Mouse (Mus musculus) stomach, embryonic 16.5 days (tissue): ENCODE results near the gene Ccdc32. TPM values are rescaled to one million over a fixed set of nuclear protein-coding genes. Genes with fewer than 3 reads are reported as not detected.
A peak's percentile ranks its signal among the peaks of the same experiment; 100 is the strongest.

Experiments used
- ATAC-seq: fragments of 200-750 bp; cut with Nextera tagmentation; 2 replicates; pipeline ENCODE4 v1.8.0; 2017; ENCODE audit warnings: moderate number of reproducible peaks, moderate TSS enrichment; ENCODE audit not compliant: insufficient read depth, low FRiP score
- H3K27ac ChIP-seq: fragments of 300-500 bp; sonication (generic); 2 replicates; pipeline ENCODE4 v1.5.1; 2014; ENCODE audit warnings: low read length
- H3K27me3 ChIP-seq: fragments of 300-500 bp; sonication (generic); 2 replicates; pipeline ENCODE4 v1.6.1; 2014; ENCODE audit warnings: low read length, control low read depth, mixed read lengths; ENCODE audit not compliant: control insufficient read depth, insufficient read depth
- H3K36me3 ChIP-seq: fragments of 300-500 bp; sonication (generic); 2 replicates; pipeline ENCODE4 v1.6.1; 2014; ENCODE audit warnings: low read length; ENCODE audit not compliant: control insufficient read depth, insufficient read depth
- H3K4me1 ChIP-seq: fragments of 300-500 bp; sonication (generic); 2 replicates; pipeline ENCODE4 v1.6.1; 2014; ENCODE audit warnings: low read length, control low read depth, mixed read lengths; ENCODE audit not compliant: control insufficient read depth, insufficient read depth
- H3K4me2 ChIP-seq: fragments of 300-500 bp; sonication (generic); 2 replicates; pipeline ENCODE4 v1.6.1; 2014; ENCODE audit warnings: low read depth, low read length, mixed read lengths
- H3K4me3 ChIP-seq: fragments of 300-500 bp; sonication (generic); replicated peaks from 2 replicates; pipeline ENCODE4 v1.5.1; 2014; ENCODE audit warnings: mild to moderate bottlenecking, low read length
- H3K9ac ChIP-seq: fragments of 300-500 bp; sonication (generic); 2 replicates; pipeline ENCODE4 v1.6.1; 2014; ENCODE audit warnings: low read length
- H3K9me3 ChIP-seq: fragments of 300-500 bp; sonication (generic); replicated peaks from 2 replicates; pipeline ENCODE4 v1.6.1; 2016; ENCODE audit warnings: low read length, control low read depth; ENCODE audit not compliant: control insufficient read depth
- WGBS: fragments of 180-500 bp; shearing (Covaris S2); extraction: QIAGEN DNeasy Blood & Tissue Kit; methylation state at CpG from one replicate; pipeline ENCODE4 v1.1.7; 2014; 5-methylcytosine and 5-hydroxymethylcytosine counted together
- polyA plus RNA-seq: library from polyadenylated mRNA; unstranded; fragments of >200 nt; fragmentation: Nextera tagmentation; extraction: Ambion mirVana; gene quantifications from 2 replicates; pipeline ENCODE4 v1.2.1, GENCODE M21; 2015

Ccdc32 gene
- polyA plus RNA-seq, 1 experiment from 2014 or later = 24.0 TPM

- H3K27me3 ChIP-seq = peaks cover 26% of the 10 kb centered on the region
- H3K36me3 ChIP-seq = no peaks in the 10 kb centered on the region
- H3K9ac ChIP-seq = peak overlapping the region; percentile 68; the same call in 1 of the 2 replicates
- peak overlapping the region; percentile 86 for H3K4me2 ChIP-seq
- WGBS = 2% methylated on average over 33 of the region's 33 CpGs
- ATAC-seq = peak; percentile 70
- H3K4me3 ChIP-seq = peak overlapping the region; percentile 45
- no peaks in the 10 kb centered on the region for H3K9me3 ChIP-seq
- peaks cover 8% of the 10 kb centered on the region; the same call in 1 of the 2 replicates for H3K4me1 ChIP-seq
- no peak overlapping the region for H3K27ac ChIP-seq
Observed at GRCm38 (mm10) chr2:118972687-118973376, 56.4 kb downstream of the Ccdc32 start.

- peaks cover 18% of the 10 kb centered on the region for H3K27me3 ChIP-seq
- ATAC-seq = no peak
- no peak overlapping the region for H3K9ac ChIP-seq
- H3K27ac ChIP-seq = no peak overlapping the region
- no peaks in the 10 kb centered on the region for H3K9me3 ChIP-seq
- peak overlapping the region; percentile 86; the same call in 1 of the 2 replicates for H3K4me2 ChIP-seq
- WGBS = 71% methylated on average over 5 of the region's 5 CpGs
- no peaks in the 10 kb centered on the region for H3K36me3 ChIP-seq
- H3K4me3 ChIP-seq = no peak overlapping the region
- H3K4me1 ChIP-seq = peaks cover 8% of the 10 kb centered on the region; the same call in 1 of the 2 replicates
Observed at GRCm38 (mm10) chr2:118972048-118972447, 57.1 kb downstream of the Ccdc32 start.

GRCm38 (mm10) chr2:118969585-118970147 is 59.5 kb downstream of the Ccdc32 start:
- WGBS = 74% methylated on average over 11 of the region's 11 CpGs
- Histone ChIP-seq H3K4me1 (no peaks in the 10 kb centered on the region), H3K4me2 (no peak overlapping the region), H3K9ac (no peak overlapping the region), H3K27me3 (peaks cover 10% of the 10 kb centered on the region), H3K9me3 (no peaks in the 10 kb centered on the region), H3K36me3 (no peaks in the 10 kb centered on the region), H3K4me3 (no peak overlapping the region), H3K27ac (no peak overlapping the region)
- no peak for ATAC-seq

Other genes with a start within 250 kb of the Ccdc32 start
- gene Disp2, start 249.7 kb downstream of the Ccdc32 start, polyA plus RNA-seq = 2.1 and 2.5 TPM in 2 replicates
- 75.0 and 86.7 TPM in 2 replicates for gene Knstrn, start 215.4 kb downstream of the Ccdc32 start, polyA plus RNA-seq
- gene Ivd, start 167.4 kb downstream of the Ccdc32 start, polyA plus RNA-seq = 64.3 and 65.4 TPM in 2 replicates
- 3.4 and 3.6 TPM in 2 replicates for gene Bahd1, start 129.0 kb downstream of the Ccdc32 start, polyA plus RNA-seq
- gene Chst14, start 102.9 kb downstream of the Ccdc32 start, polyA plus RNA-seq = 20.1 and 21.1 TPM in 2 replicates
- 3.0 and 3.3 TPM in 2 replicates for gene Rpusd2, start 5.4 kb upstream of the Ccdc32 start, polyA plus RNA-seq
- gene Knl1, start 17.7 kb upstream of the Ccdc32 start, polyA plus RNA-seq = 39.3 and 44.8 TPM in 2 replicates
- gene Rad51, start 83.4 kb upstream of the Ccdc32 start, polyA plus RNA-seq = 33.1 and 36.6 TPM in 2 replicates
- 42.9 and 45.2 TPM in 2 replicates for gene Rmdn3, start 127.6 kb upstream of the Ccdc32 start, polyA plus RNA-seq
- 5.9 and 9.9 TPM in 2 replicates for gene Gchfr, start 138.4 kb upstream of the Ccdc32 start, polyA plus RNA-seq
- 3.6 and 5.9 TPM in 2 replicates for gene Gm14137, start 145.1 kb upstream of the Ccdc32 start, polyA plus RNA-seq
- gene Zfyve19, start 179.2 kb upstream of the Ccdc32 start, polyA plus RNA-seq = 51.6 and 55.2 TPM in 2 replicates
- 13.8 and 16.7 TPM in 2 replicates for gene Dnajc17, start 179.4 kb upstream of the Ccdc32 start, polyA plus RNA-seq
- 3.4 TPM in 2 replicates for gene Ppp1r14d, start 200.5 kb upstream of the Ccdc32 start, polyA plus RNA-seq
- 78.6 and 95.9 TPM in 2 replicates for gene Spint1, start 208.0 kb upstream of the Ccdc32 start, polyA plus RNA-seq
- gene Rhov, start 241.9 kb upstream of the Ccdc32 start, polyA plus RNA-seq = 30.2 and 34.5 TPM in 2 replicates